Mouse (Mus musculus) neural tube, embryonic 11.5 days (tissue): ENCODE results near the gene Kit. TPM values are rescaled to one million over a fixed set of nuclear protein-coding genes. Genes with fewer than 3 reads are reported as not detected.

Experiments used
- ATAC-seq: fragments of 200-750 bp; cut with Nextera tagmentation; 2 replicates; pipeline ENCODE4 v1.8.0; 2017; ENCODE audit warnings: moderate number of reproducible peaks, mild to moderate bottlenecking, moderate TSS enrichment, moderate library complexity; ENCODE audit not compliant: insufficient read depth, low FRiP score, low TSS enrichment
- DNase-seq: peaks from one replicate; pipeline ENCODE4 v3.0.0-alpha.2; 2015; ENCODE audit warnings: low spot score
- H3K27ac ChIP-seq: fragments of 300-500 bp; sonication (generic); 2 replicates; pipeline ENCODE4 v1.5.1; 2014; ENCODE audit warnings: low read depth, mild to moderate bottlenecking, low read length
- H3K27me3 ChIP-seq: fragments of 300-500 bp; sonication (generic); 2 replicates; pipeline ENCODE4 v1.6.1; 2014; ENCODE audit warnings: mild to moderate bottlenecking, low read length, mixed read lengths; ENCODE audit not compliant: control insufficient read depth, insufficient read depth
- H3K36me3 ChIP-seq: fragments of 300-500 bp; sonication (generic); 2 replicates; pipeline ENCODE4 v1.6.1; 2014; ENCODE audit warnings: mild to moderate bottlenecking, low read length, moderate library complexity, mixed read lengths; ENCODE audit not compliant: control insufficient read depth, insufficient read depth
- H3K4me1 ChIP-seq: fragments of 300-500 bp; sonication (generic); 2 replicates; pipeline ENCODE4 v1.6.1; 2014; ENCODE audit warnings: low read length, mixed read lengths; ENCODE audit not compliant: control insufficient read depth, insufficient read depth
- H3K4me2 ChIP-seq: fragments of 300-500 bp; sonication (generic); 2 replicates; pipeline ENCODE4 v1.6.1; 2014; ENCODE audit warnings: low read depth, mild to moderate bottlenecking, moderate library complexity
- H3K4me3 ChIP-seq: fragments of 300-500 bp; sonication (generic); 2 replicates; pipeline ENCODE4 v1.5.1; 2014; ENCODE audit warnings: low read depth, low read length
- H3K9ac ChIP-seq: fragments of 300-500 bp; sonication (generic); 2 replicates; pipeline ENCODE4 v1.6.1; 2014; ENCODE audit warnings: mild to moderate bottlenecking, low read length
- H3K9me3 ChIP-seq: fragments of 300-500 bp; sonication (generic); 2 replicates; pipeline ENCODE4 v1.6.1; 2016; ENCODE audit warnings: low read length; ENCODE audit not compliant: control insufficient read depth
- WGBS: fragments of 180-500 bp; shearing (Covaris S2); extraction: QIAGEN DNeasy Blood & Tissue Kit; methylation state at CpG from one replicate; pipeline ENCODE4 v1.1.7; 2014; 5-methylcytosine and 5-hydroxymethylcytosine counted together
- polyA plus RNA-seq: library from polyadenylated mRNA; unstranded; fragments of >200 nt; fragmentation: Nextera tagmentation; extraction: Ambion mirVana; gene quantifications from 2 replicates; pipeline ENCODE4 v1.2.1, GENCODE M21; 2014

The Kit gene
- polyA plus RNA-seq, 1 experiment from 2014 or later = 25.5 TPM

GRCm38 (mm10) chr5:75701662-75702061 is 126.9 kb downstream of the Kit start:
- Histone ChIP-seq H3K27ac (no peak overlapping the region), H3K4me2 (no peak overlapping the region), H3K4me3 (no peak overlapping the region), H3K27me3 (no peaks in the 10 kb centered on the region), H3K4me1 (no peaks in the 10 kb centered on the region), H3K36me3 (no peaks in the 10 kb centered on the region), H3K9ac (no peak overlapping the region), H3K9me3 (no peaks in the 10 kb centered on the region)
- DNase-seq = no peak
- 92% methylated on average over 12 of the region's 12 CpGs for WGBS
- ATAC-seq = no peak

- H3K27ac ChIP-seq = no peak overlapping the region
- WGBS = 90% methylated on average over 8 of the region's 8 CpGs
- no peaks in the 10 kb centered on the region for H3K36me3 ChIP-seq
- H3K4me2 ChIP-seq = no peak overlapping the region
- no peak for ATAC-seq
- no peaks in the 10 kb centered on the region for H3K27me3 ChIP-seq
- no peak for DNase-seq
- no peaks in the 10 kb centered on the region for H3K9me3 ChIP-seq
- H3K9ac ChIP-seq = no peak overlapping the region
- H3K4me1 ChIP-seq = no peaks in the 10 kb centered on the region
- H3K4me3 ChIP-seq = no peak overlapping the region
Observed at GRCm38 (mm10) chr5:75702080-75702479, 127.4 kb downstream of the Kit start.

GRCm38 (mm10) chr5:75704584-75705175 is 130.0 kb downstream of the Kit start:
- DNase-seq = no peak

GRCm38 (mm10) chr5:75705421-75705820 is 130.7 kb downstream of the Kit start:
- Histone ChIP-seq H3K4me1 (no peaks in the 10 kb centered on the region), H3K4me2 (no peak overlapping the region), H3K9ac (no peak overlapping the region), H3K9me3 (no peaks in the 10 kb centered on the region), H3K4me3 (no peak overlapping the region), H3K27ac (no peak overlapping the region), H3K27me3 (no peaks in the 10 kb centered on the region), H3K36me3 (no peaks in the 10 kb centered on the region)
- ATAC-seq = no peak
- no peak for DNase-seq
- 87% methylated on average over 1 of the region's 1 CpGs for WGBS

More at GRCm38 (mm10) chr5:75704584-75705175, 130.0 kb downstream of the Kit start:
- Histone ChIP-seq H3K27me3 (no peaks in the 10 kb centered on the region), H3K9ac (no peak overlapping the region), H3K4me3 (no peak overlapping the region), H3K4me1 (no peaks in the 10 kb centered on the region), H3K4me2 (no peak overlapping the region), H3K36me3 (no peaks in the 10 kb centered on the region), H3K9me3 (no peaks in the 10 kb centered on the region), H3K27ac (no peak overlapping the region)
- no peak for ATAC-seq
- WGBS = 81% methylated on average over 7 of the region's 7 CpGs
